Mouse (Mus musculus): ENCODE data around the gene Rexo1.

DNA sequence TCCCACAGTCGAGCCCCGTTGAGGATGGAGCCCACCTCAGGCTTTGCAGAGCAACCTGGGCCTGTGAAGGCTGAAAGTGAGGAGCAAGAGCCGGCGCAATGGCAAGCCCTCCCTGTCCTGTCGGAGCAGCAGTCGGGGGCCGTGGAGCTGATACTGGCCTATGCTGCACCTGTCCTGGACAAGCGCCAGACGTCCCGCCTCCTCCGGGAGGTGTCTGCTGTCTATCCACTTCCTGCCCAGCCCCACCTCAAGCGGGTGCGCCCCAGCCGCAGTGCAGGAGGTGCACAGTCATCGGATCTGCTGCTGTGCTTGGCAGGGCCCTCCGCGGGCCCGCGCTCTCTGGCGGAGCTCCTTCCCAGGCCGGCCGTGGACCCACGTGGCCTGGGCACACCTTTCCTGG, 44.9 kb upstream of the Rexo1 start:
- no peak for TF ChIP-seq CTCF (IDR thresholded peaks at IDR 0.05; ENCODE audit: extremely low read depth, insufficient read depth, insufficient read length, insufficient replicate concordance)
- no peak for TF ChIP-seq POLR2A (IDR thresholded peaks at IDR 0.05; ENCODE audit: low read depth, low read length)
